Mouse (Mus musculus) mesoderm, embryonic 11.5 days (tissue): ENCODE measurements at regions not wholly inside any gene's neighbourhood (a gene's known extent, or its start where the extent isn't known, plus 50 kb on each side); places are given as distances from the start of the nearest gene placed in this dataset.

Source experiments
- DNase-seq: peaks from one replicate; pipeline ENCODE4 v3.0.0-alpha.2; 2012; ENCODE audit warnings: low read depth, low spot score

DNA sequence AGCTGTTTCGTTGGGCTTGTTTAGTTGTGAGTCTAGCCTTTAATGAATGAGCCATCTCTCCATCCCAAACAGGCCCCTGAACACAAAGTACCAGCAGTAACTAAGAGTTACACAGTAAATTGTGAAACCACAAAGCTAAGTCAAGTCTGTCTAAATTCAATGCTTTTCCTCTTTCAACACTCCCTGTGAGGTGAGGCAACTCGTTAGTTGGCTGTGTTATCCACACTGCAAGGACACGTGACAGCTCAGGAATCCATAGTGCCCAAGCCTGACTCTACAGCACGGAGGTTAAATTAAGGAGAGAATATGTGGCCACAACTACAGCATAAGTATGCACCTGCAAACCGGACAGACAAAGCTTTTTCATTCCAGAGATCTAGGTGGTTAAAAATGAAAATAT is 54.9 kb upstream of the Gm45716 start:
- no peak for DNase-seq

DNA sequence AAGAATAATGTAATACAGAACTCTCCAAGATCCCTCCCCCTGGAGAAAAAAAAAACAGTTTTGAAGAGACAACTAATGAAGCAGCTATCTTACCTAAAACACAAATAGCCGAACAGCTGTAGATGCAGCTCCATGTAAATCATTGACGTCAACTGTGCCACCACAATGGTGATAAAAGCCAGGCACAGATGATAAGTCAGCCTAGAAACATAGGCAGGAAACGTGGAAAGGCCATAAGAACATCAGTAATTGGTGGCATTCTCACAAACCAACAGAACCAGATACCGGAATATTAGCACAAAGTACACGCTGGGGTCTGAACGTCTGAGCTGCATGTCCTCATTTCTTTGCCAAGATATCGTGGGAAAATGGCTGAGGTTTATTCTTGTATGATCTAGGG is 51.2 kb upstream of the Gm45716 start:
- no peak for DNase-seq
